Mouse (Mus musculus) adipocyte (in vitro differentiated cells): ENCODE measurements at regions not wholly inside any gene's neighbourhood (a gene's known extent, or its start where the extent isn't known, plus 50 kb on each side); places are given as distances from the start of the nearest gene placed in this dataset.

Source experiments
- DNase-seq: peaks from one replicate; pipeline ENCODE4 v3.0.0-alpha.2; 2016; ENCODE audit warnings: low spot score

- no peak for DNase-seq
Observed at GRCm38 (mm10) chr4:9132982-9133625, 894.3 kb upstream of the Car8 start.

GRCm38 (mm10) chr4:9132356-9132755 is 893.5 kb upstream of the Car8 start:
- no peak for DNase-seq

- no peak for DNase-seq
Observed at GRCm38 (mm10) chr4:9131610-9132009, 892.8 kb upstream of the Car8 start.

GRCm38 (mm10) chr4:9125236-9125963 is 886.6 kb upstream of the Car8 start:
- no peak for DNase-seq

- no peak for DNase-seq
Observed at GRCm38 (mm10) chr4:9124586-9125232, 885.9 kb upstream of the Car8 start.

GRCm38 (mm10) chr4:9124109-9124508 is 885.3 kb upstream of the Car8 start:
- no peak for DNase-seq

GRCm38 (mm10) chr4:9123396-9124031 is 884.7 kb upstream of the Car8 start:
- DNase-seq = no peak

GRCm38 (mm10) chr4:9122639-9123286 is 883.9 kb upstream of the Car8 start:
- DNase-seq = no peak

- no peak for DNase-seq
Observed at GRCm38 (mm10) chr4:9116955-9117647, 878.3 kb upstream of the Car8 start.

- no peak for DNase-seq
Observed at GRCm38 (mm10) chr4:9115874-9116273, 877.0 kb upstream of the Car8 start.

- no peak for DNase-seq
Observed at GRCm38 (mm10) chr4:9113982-9114381, 875.1 kb upstream of the Car8 start.

GRCm38 (mm10) chr4:9110355-9110754 is 871.5 kb upstream of the Car8 start:
- DNase-seq = peak; percentile 65

- no peak for DNase-seq
Observed at GRCm38 (mm10) chr4:9107295-9107694, 868.5 kb upstream of the Car8 start.

GRCm38 (mm10) chr4:9106778-9107177 is 867.9 kb upstream of the Car8 start:
- no peak for DNase-seq

- no peak for DNase-seq
Observed at GRCm38 (mm10) chr4:9104657-9105056, 865.8 kb upstream of the Car8 start.

GRCm38 (mm10) chr4:9103958-9104357 is 865.1 kb upstream of the Car8 start:
- DNase-seq = no peak

- DNase-seq = peak; percentile 82
Observed at GRCm38 (mm10) chr4:9096809-9097700, 858.2 kb upstream of the Car8 start.

GRCm38 (mm10) chr4:9096274-9096673 is 857.4 kb upstream of the Car8 start:
- no peak for DNase-seq

- peak; percentile 40 for DNase-seq
Observed at GRCm38 (mm10) chr4:9095646-9096045, 856.8 kb upstream of the Car8 start.

- DNase-seq = no peak
Observed at GRCm38 (mm10) chr4:9094522-9094921, 855.7 kb upstream of the Car8 start.

GRCm38 (mm10) chr4:9094076-9094475 is 855.2 kb upstream of the Car8 start:
- DNase-seq = no peak
